ENCODE assay signal across 24 mouse cellular contexts in genomic region chr5:52911286-52911870, GRCm38 (mm10).
DNase-seq lines count a peak whose midpoint lies in the region; ATAC-seq and TF ChIP-seq lines count a peak whose summit lies in the region.
"Had no signal": no experiment of that assay in that cellular context is flagged by ENCODE, and none has a peak within 500 bp of the region (broad histone marks: within the 10 kb centered on the region; RNA-seq: fewer than 3 reads in every experiment).

No protein-coding gene starts in this region.

- no peaks in the 10 kb centered on the region for H3K79me2 ChIP-seq in MEL (ENCODE audit: control insufficient read depth, insufficient read depth, low read length, poor library complexity)

- H3K36me3 ChIP-seq in MEL (ENCODE audit: control insufficient read depth in 1 of 2, insufficient read depth in 2 of 2, low read length in 2 of 2), result peaks cover 0 to 21% of the 10 kb centered on the region in 2 experiments; a peak in 2 of 4 replicates
- H3K36me3 ChIP-seq in midbrain, embryonic 14.5 days (ENCODE audit: control insufficient read depth, insufficient read depth, low read length), result no peaks in the 10 kb centered on the region
- H3K36me3 ChIP-seq: embryonic facial prominence, embryonic 10.5 days; embryonic facial prominence, embryonic 12.5 days; G1E had no signal

- no peak overlapping the region for H3K4me3 ChIP-seq in MEL (ENCODE audit: control insufficient read depth in 1 of 2, insufficient read depth in 1 of 2, low read depth in 2 of 2, low read length in 2 of 2)
- no peak overlapping the region for H3K4me3 ChIP-seq in midbrain, embryonic 14.5 days (replicated peaks; ENCODE audit: low read depth, low read length)
- H3K4me3 ChIP-seq: embryonic facial prominence, embryonic 10.5 days; forebrain, embryonic 13.5 days had no signal

- no peak for TF ChIP-seq CTCF in MEL (IDR thresholded peaks at IDR 0.05 in 2 of 3, conservative IDR thresholded peaks at IDR 0.05 in 1 of 3; ENCODE audit: control insufficient read depth in 1 of 3, insufficient read depth in 1 of 3, low read depth in 2 of 3, low read length in 3 of 3, poor library complexity in 1 of 3, severe bottlenecking in 1 of 3)

- H3K9me3 ChIP-seq in MEL (replicated peaks; ENCODE audit: insufficient read depth, low read length), result no peaks in the 10 kb centered on the region
- no peaks in the 10 kb centered on the region for H3K9me3 ChIP-seq in midbrain, embryonic 14.5 days (ENCODE audit: control insufficient read depth, low read length)
- H3K9me3 ChIP-seq: embryonic facial prominence, embryonic 10.5 days; embryonic facial prominence, embryonic 12.5 days; forebrain, embryonic 13.5 days; G1E had no signal

- TF ChIP-seq RAD21 in MEL (IDR thresholded peaks at IDR 0.05; ENCODE audit: low read depth, low read length), result no peak

- intact Hi-C loops in heart, postnatal 36 days (cut with DNase I), result no loop called here

- 93% methylated on average over 10 of the region's 10 CpGs for WGBS in midbrain, embryonic 14.5 days

- H3K9ac ChIP-seq in MEL (ENCODE audit: control insufficient read depth, low read depth, low read length, poor library complexity, severe bottlenecking), result no peak overlapping the region
- H3K9ac ChIP-seq in midbrain, embryonic 14.5 days (replicated peaks; ENCODE audit: low read length), result no peak overlapping the region
- H3K9ac ChIP-seq: embryonic facial prominence, embryonic 12.5 days; forebrain, embryonic 13.5 days had no signal

- H3K4me2 ChIP-seq in midbrain, embryonic 14.5 days (ENCODE audit: low read length), result no peak overlapping the region

- H3K4me1 ChIP-seq in MEL (ENCODE audit: control insufficient read depth in 1 of 2, insufficient read depth in 2 of 2, low read length in 2 of 2), result peaks cover 2 to 32% of the 10 kb centered on the region in 2 experiments
- H3K4me1 ChIP-seq in midbrain, embryonic 14.5 days (ENCODE audit: control insufficient read depth, insufficient read depth, low read length), result no peaks in the 10 kb centered on the region
- H3K4me1 ChIP-seq: embryonic facial prominence, embryonic 12.5 days; forebrain, embryonic 13.5 days had no signal

- ATAC-seq in midbrain, embryonic 14.5 days (ENCODE audit: low FRiP score, low TSS enrichment), result no peak
- ATAC-seq: activated CD4-positive, CD25-positive, alpha-beta regulatory T cell, adult 4 months; forebrain, embryonic 13.5 days; forebrain, embryonic 16.5 days; Patski had no signal

- H3K27ac ChIP-seq in MEL (ENCODE audit: control insufficient read depth, low read depth, low read length), result peak overlapping the region; percentile 94; the same call in 1 of the 2 replicates
- no peak overlapping the region for H3K27ac ChIP-seq in midbrain, embryonic 14.5 days (replicated peaks; ENCODE audit: low read depth, low read length)
- H3K27ac ChIP-seq: embryonic facial prominence, embryonic 10.5 days; embryonic facial prominence, embryonic 12.5 days; forebrain, embryonic 13.5 days had no signal

- no peak for TF ChIP-seq EP300 in MEL (IDR thresholded peaks at IDR 0.05; ENCODE audit: low read depth in 1 of 2, low read length in 2 of 2)

- peak; percentile 72 for DNase-seq in heart, adult 11 months
- DNase-seq in heart, postnatal 36 days, result no peak
- DNase-seq in MEL (ENCODE audit: low read depth, low spot score) (no peak), ZHBTc4 (ENCODE audit: low read depth, low spot score) (peak; percentile 65)
- no peak for DNase-seq in spleen, postnatal 36 days (ENCODE audit: low spot score in 2 of 2)
- DNase-seq in frontal cortex, postnatal 25 days (ENCODE audit: low spot score in 2 of 2), result no peak
- no peak for DNase-seq in midbrain, embryonic 14.5 days
- DNase-seq: adrenal gland, adult 8-10 months; adrenal gland, postnatal 14 days; adrenal gland, postnatal 36 days; B cell, adult 2 months; cerebellum, adult 11-12 months; cerebellum, adult 2 months; cerebellum, adult 9-10 months; cerebellum, postnatal 10 days; cerebellum, postnatal 25 days had no signal

- H3K27me3 ChIP-seq in MEL (ENCODE audit: control insufficient read depth in 1 of 2, insufficient read depth in 2 of 2, low read length in 2 of 2), result no peaks in the 10 kb centered on the region
- H3K27me3 ChIP-seq in midbrain, embryonic 14.5 days (ENCODE audit: control insufficient read depth, insufficient read depth, low read length), result no peaks in the 10 kb centered on the region
- H3K27me3 ChIP-seq: CH12.LX; embryonic facial prominence, embryonic 12.5 days; forebrain, embryonic 13.5 days; Patski had no signal

- TF ChIP-seq POLR2A in MEL (IDR thresholded peaks at IDR 0.05; ENCODE audit: control insufficient read depth in 1 of 2, insufficient read depth in 1 of 2, low read depth in 1 of 2, low read length in 2 of 2, poor library complexity in 1 of 2), result no peak

TF ChIP-seq in MEL, 35 proteins besides CTCF, POLR2A, EP300 and RAD21:
- TF ChIP-seq POLR2AphosphoS2 (IDR thresholded peaks at IDR 0.05; ENCODE audit: low read length) (no peak), MAX (IDR thresholded peaks at IDR 0.05; ENCODE audit: low read length) (no peak), TCF12 (IDR thresholded peaks at IDR 0.05; ENCODE audit: low read depth, low read length) (no peak), ELF1 (IDR thresholded peaks at IDR 0.05; ENCODE audit: low read depth, low read length) (no peak), USF1 (IDR thresholded peaks at IDR 0.05; ENCODE audit: low read depth, low read length) (no peak), BHLHE40 (IDR thresholded peaks at IDR 0.05; ENCODE audit: borderline replicate concordance, low read depth, low read length) (no peak), SIN3A (IDR thresholded peaks at IDR 0.05; ENCODE audit: low read length) (no peak), SMC3 (IDR thresholded peaks at IDR 0.05; ENCODE audit: low read depth, low read length) (no peak), MYC (IDR thresholded peaks at IDR 0.05; ENCODE audit: low read depth, low read length) (no peak), MEF2A (IDR thresholded peaks at IDR 0.05; ENCODE audit: extremely low read depth, insufficient replicate concordance, low read depth, low read length, poor library complexity, severe bottlenecking) (no peak), MYB (IDR thresholded peaks at IDR 0.05; ENCODE audit: low read depth, low read length) (no peak), ZC3H11A (IDR thresholded peaks at IDR 0.05; ENCODE audit: low read depth, low read length) (no peak), CHD2 (IDR thresholded peaks at IDR 0.05; ENCODE audit: low read length) (no peak), CHD1 (IDR thresholded peaks at IDR 0.05; ENCODE audit: low read depth, low read length) (no peak), UBTF (IDR thresholded peaks at IDR 0.05; ENCODE audit: borderline replicate concordance, insufficient read depth, low read depth, low read length) (no peak), TAL1 (IDR thresholded peaks at IDR 0.05; ENCODE audit: low read length) (no peak)

Comparison
In these comparisons a context has a peak if more than half of its experiments do, and no peak if none do; other contexts are left out.
1. DNase-seq: peak in heart, adult 11 months (single experiment) and ZHBTc4 (single experiment); none in heart, postnatal 36 days (0 of 2), MEL (single experiment), spleen, postnatal 36 days (0 of 2), frontal cortex, postnatal 25 days (0 of 2) and midbrain, embryonic 14.5 days (single experiment).